Mouse (Mus musculus) ES-E14 (cell line): Measurements from ENCODE around the gene Heatr4. TPM values are rescaled to one million over a fixed set of nuclear protein-coding genes. Genes with fewer than 3 reads are reported as not detected.

Experiments used
- DNase-seq: peaks from one replicate; pipeline ENCODE4 v3.0.0-alpha.2; 2013; ENCODE audit warnings: low read depth, low spot score
- H3K27ac ChIP-seq: 2 replicates; pipeline ENCODE4 v1.5.1; 2012; ENCODE audit warnings: low read depth, mild to moderate bottlenecking, low read length, moderate library complexity, mixed read lengths; ENCODE audit not compliant: poor library complexity, insufficient read depth, severe bottlenecking
- H3K36me3 ChIP-seq: 2 replicates; pipeline ENCODE4 v1.6.1; 2012; ENCODE audit warnings: mild to moderate bottlenecking, low read length, moderate library complexity, mixed read lengths; ENCODE audit not compliant: control insufficient read depth, poor library complexity, insufficient read depth, severe bottlenecking
- H3K4me1 ChIP-seq, 2 experiments: fragments of 150-350 bp in 1 of 2; sonication (generic) in 1 of 2; 2 replicates each; pipeline ENCODE4 v1.6.1; 2012; ENCODE audit warnings: low read length in 2 of 2, mild to moderate bottlenecking in 1 of 2, mixed read lengths in 1 of 2; ENCODE audit not compliant: control insufficient read depth in 2 of 2, insufficient read depth in 2 of 2, poor library complexity in 1 of 2
- H3K4me3 ChIP-seq, 2 experiments: fragments of 150-350 bp in 1 of 2; sonication (generic) in 1 of 2; 2 replicates each; pipeline ENCODE4 v1.5.1; 2012; ENCODE audit warnings: low read length in 2 of 2, low read depth in 1 of 2, mild to moderate bottlenecking in 1 of 2, mixed read lengths in 1 of 2; ENCODE audit not compliant: insufficient read depth in 1 of 2, poor library complexity in 1 of 2, severe bottlenecking in 1 of 2
- H3K9ac ChIP-seq: 2 replicates; pipeline ENCODE4 v1.6.1; 2012; ENCODE audit warnings: low read depth, mild to moderate bottlenecking, low read length, mixed read lengths; ENCODE audit not compliant: poor library complexity, insufficient read depth, severe bottlenecking
- H3K9me3 ChIP-seq: fragments of 150-350 bp; sonication (generic); 2 replicates; pipeline ENCODE4 v1.6.1; 2012; ENCODE audit warnings: low read depth, mild to moderate bottlenecking, low read length; ENCODE audit not compliant: control insufficient read depth, insufficient read depth
- CHD2 ChIP-seq: IDR thresholded peaks from 2 replicates; pipeline ENCODE4 v1.6.1; 2014; ENCODE audit warnings: mild to moderate bottlenecking, low read depth, low read length, inconsistent platforms
- HCFC1 ChIP-seq: IDR thresholded peaks from 2 replicates; pipeline ENCODE4 v1.6.1; 2012; ENCODE audit warnings: low read length, inconsistent platforms, borderline replicate concordance; ENCODE audit not compliant: insufficient read depth
- MAFK ChIP-seq: IDR thresholded peaks from 2 replicates; pipeline ENCODE4 v1.6.1; 2014; ENCODE audit warnings: mild to moderate bottlenecking, low read depth, low read length, inconsistent platforms; ENCODE audit not compliant: insufficient read depth
- ZC3H11A ChIP-seq: IDR thresholded peaks from 2 replicates; pipeline ENCODE4 v1.6.1; 2012; ENCODE audit warnings: low read depth, mild to moderate bottlenecking, inconsistent platforms, low read length, borderline replicate concordance
- ZNF384 ChIP-seq: IDR thresholded peaks from 2 replicates; pipeline ENCODE4 v1.6.1; 2012; ENCODE audit warnings: low read depth, low read length, inconsistent platforms
- in situ Hi-C, 2 experiments: fragments of 600-800 bp; cut with MboI; formaldehyde crosslinking; loops; one replicate each; pipeline ENCODE4 v1.15.1; 2025; ENCODE audit warnings: low sequenced_read_pairs in 2 of 2, inconsistent platforms in 1 of 2; ENCODE audit not compliant: unreplicated experiment in 2 of 2
- total RNA-seq: library from RNA; depleted of rRNA; stranded (reverse); fragments of 300-350 nt; gene quantifications from 2 replicates; pipeline ENCODE4 v1.2.3, GENCODE M21; 2012

Gene Heatr4
- total RNA-seq, 1 experiment = not detected

GRCm38 (mm10) chr12:83937600-83937999 lies 47.1 kb downstream of the Heatr4 start:
- Histone ChIP-seq H3K4me1 (no peaks in the 10 kb centered on the region), H3K36me3 (no peaks in the 10 kb centered on the region), H3K27ac (no peak overlapping the region), H3K9ac (no peak overlapping the region), H3K4me3 (no peak overlapping the region), H3K9me3 (no peaks in the 10 kb centered on the region)
- TF ChIP-seq HCFC1 (no peak), ZC3H11A (no peak), ZNF384 (no peak), CHD2 (no peak), MAFK (no peak)
- in situ Hi-C loops = no loop called here
- DNase-seq = no peak

DNA sequence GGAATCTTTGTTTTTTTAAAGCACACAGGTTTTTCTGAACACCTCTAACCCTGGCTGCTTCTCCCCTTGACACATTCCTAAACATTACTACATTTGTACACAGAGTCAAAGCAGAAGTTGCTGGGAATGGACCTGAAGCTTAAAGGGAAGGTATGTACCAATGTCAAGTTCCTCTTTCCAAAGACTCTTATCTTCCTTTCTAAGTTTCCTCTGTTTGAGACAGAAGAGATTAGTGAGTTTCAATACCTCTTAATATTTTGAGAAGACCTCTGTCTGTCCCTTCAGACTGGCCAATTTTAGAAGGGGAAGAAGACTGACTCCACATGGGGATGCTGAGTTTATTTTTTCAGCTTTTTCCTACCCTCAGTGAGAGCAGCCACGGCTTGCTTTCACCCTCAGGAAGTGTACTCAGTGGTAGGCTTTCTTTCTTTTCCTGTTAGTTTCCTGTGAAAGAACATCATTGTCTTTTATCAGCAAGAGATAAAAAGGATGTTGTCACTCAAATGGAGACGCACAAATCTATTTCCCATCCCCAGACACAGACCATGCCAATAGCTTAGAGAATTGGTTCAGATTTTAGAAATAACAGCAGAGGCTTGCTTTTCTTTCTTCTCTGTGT lies 55.4 kb downstream of the Heatr4 start:
- Histone ChIP-seq H3K4me3 (no peak overlapping the region), H3K36me3 (no peaks in the 10 kb centered on the region), H3K27ac (no peak overlapping the region), H3K9me3 (no peaks in the 10 kb centered on the region), H3K9ac (no peak overlapping the region), H3K4me1 (no peaks in the 10 kb centered on the region; a peak in 1 of 4 replicates)
- in situ Hi-C loops = no loop called here
- no peak for DNase-seq
- TF ChIP-seq ZC3H11A = no peak
- TF ChIP-seq HCFC1 = no peak
- no peak for TF ChIP-seq MAFK
- TF ChIP-seq ZNF384 = no peak
- TF ChIP-seq CHD2 = no peak

DNA sequence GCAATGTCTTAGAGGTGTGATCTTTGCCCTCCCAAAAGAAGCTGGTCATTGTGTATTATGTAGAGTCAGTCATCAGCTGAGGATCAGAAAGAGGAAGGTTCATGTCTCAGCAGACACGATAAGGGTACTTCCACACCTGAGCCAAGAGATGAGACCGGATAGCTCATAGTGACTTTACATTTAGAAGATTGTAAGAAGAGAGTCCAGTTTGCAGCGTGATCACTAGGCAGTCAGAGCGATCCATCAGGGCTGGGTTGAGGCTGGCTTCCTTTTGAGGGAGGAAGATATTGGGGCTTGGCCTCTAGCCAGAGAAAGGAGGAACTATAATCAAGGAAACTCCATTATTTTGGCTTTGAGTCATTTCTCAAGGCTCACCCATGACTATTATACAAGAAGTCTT lies 56.9 kb downstream of the Heatr4 start:
- in situ Hi-C loops = no loop called here
- TF ChIP-seq ZC3H11A (no peak), HCFC1 (no peak), ZNF384 (no peak), CHD2 (no peak)
- H3K27ac ChIP-seq = no peak overlapping the region
- no peak overlapping the region for H3K4me3 ChIP-seq
- H3K4me1 ChIP-seq = no peaks in the 10 kb centered on the region; a peak in 2 of 4 replicates
- no peaks in the 10 kb centered on the region for H3K9me3 ChIP-seq
- no peaks in the 10 kb centered on the region for H3K36me3 ChIP-seq
- H3K9ac ChIP-seq = no peak overlapping the region
- no peak for DNase-seq

GRCm38 (mm10) chr12:83926061-83926460 lies 58.6 kb downstream of the Heatr4 start:
- H3K9ac ChIP-seq = no peak overlapping the region
- in situ Hi-C loops = no loop called here
- no peak for TF ChIP-seq MAFK
- H3K4me3 ChIP-seq = no peak overlapping the region
- H3K27ac ChIP-seq = no peak overlapping the region
- no peaks in the 10 kb centered on the region; a peak in 2 of 4 replicates for H3K4me1 ChIP-seq
- no peaks in the 10 kb centered on the region for H3K36me3 ChIP-seq
- no peaks in the 10 kb centered on the region for H3K9me3 ChIP-seq
- no peak for DNase-seq

- Histone ChIP-seq H3K9me3 (no peaks in the 10 kb centered on the region), H3K9ac (no peak overlapping the region), H3K4me3 (no peak overlapping the region), H3K36me3 (no peaks in the 10 kb centered on the region), H3K4me1 (no peaks in the 10 kb centered on the region; a peak in 2 of 4 replicates), H3K27ac (no peak overlapping the region)
- no peak for DNase-seq
- in situ Hi-C loops = no loop called here
- TF ChIP-seq MAFK (no peak), CHD2 (no peak), HCFC1 (no peak), ZC3H11A (no peak), ZNF384 (no peak)
Measured at GRCm38 (mm10) chr12:83925160-83925703, 59.4 kb downstream of the Heatr4 start.
